Mouse (Mus musculus) mature B cell (primary cell): Measurements from ENCODE around the gene Zfp668.
"Not testable (repeated sequence)": the region's sequence is repeated elsewhere in the genome, so short reads cannot be mapped to it uniquely, and the experiment has no call there.

Source experiments
- in situ Hi-C: fragments of 300-500 bp; cut with MboI; formaldehyde crosslinking; loops from 2 replicates; pipeline ENCODE4 v1.14.3; 2019

The Zfp668 gene

DNA sequence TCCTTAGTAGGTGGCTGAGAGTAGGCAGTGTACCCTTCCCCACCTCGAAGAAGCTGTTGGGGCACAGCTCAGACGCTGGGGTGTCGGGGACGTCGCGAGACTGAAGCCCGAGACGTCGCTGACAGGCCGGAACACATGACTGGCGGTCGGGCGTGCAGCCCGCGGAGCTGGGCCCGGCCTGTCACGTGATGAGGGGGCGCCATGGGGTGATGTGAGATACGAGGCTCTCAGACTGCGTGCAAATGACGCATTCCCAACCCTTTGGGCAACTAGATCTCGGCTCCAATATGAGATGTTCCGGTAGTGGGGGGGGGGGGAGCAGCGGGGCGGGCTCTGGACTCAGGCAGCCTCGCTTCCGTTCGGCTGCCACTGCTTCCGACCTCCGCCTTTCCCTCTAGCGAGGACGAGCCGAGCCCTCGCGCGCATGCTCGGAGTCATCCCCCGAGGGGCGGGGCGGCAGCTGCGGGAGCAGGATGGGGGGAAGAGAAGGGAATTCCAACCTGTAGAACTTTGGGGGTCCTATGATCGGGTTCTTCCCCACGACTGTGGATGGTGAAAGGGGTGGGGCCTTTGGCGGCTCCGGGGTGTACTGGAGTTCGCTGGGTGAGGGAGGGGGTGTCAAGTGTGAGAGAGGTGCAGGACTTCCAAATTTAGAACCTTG is 35.2 kb downstream of the Zfp668 start:
- in situ Hi-C loops = no loop called here

DNA sequence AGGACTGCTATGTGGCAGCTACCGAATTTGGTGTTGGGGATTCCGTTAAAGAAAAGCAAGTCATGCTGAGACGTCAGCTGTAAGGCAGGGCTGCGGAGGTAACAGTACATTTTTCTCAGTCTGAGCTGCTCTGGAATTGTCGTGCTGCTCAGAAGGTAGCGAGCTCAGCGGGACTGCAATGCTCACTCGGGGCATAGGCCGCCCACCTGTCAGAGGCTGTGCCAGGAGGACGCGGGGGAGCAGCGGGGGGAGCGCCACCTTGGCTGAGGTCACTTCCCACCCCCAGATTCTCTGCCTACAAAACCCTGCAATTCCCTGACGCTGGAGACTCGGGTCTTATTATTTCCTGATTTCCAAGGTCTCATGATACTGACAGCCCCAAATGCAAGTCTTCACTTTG is 35.7 kb downstream of the Zfp668 start:
- in situ Hi-C loops = no loop called here

GRCm38 (mm10) chr7:127840031-127840430 is 36.6 kb downstream of the Zfp668 start:
- in situ Hi-C loops = not testable (repeated sequence)

DNA sequence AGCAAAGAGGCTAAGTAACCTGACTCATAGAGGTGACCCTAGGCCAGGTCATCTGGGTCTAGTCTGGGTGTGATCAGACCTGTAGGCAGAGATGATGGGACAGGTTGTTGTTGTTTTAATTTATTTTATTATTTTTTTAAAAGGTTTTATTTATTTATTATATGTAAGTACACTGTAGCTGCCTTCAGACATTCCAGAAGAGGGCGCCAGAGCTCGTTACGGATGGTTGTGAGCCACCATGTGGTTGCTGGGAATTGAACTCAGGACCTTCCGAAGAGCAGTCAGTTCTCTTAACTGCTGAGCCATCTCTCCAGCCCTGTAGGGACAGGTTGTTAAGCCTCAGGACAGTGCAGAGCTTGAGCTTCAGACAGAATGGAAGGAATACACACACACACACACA is 38.8 kb downstream of the Zfp668 start:
- in situ Hi-C loops = not testable (repeated sequence)

DNA sequence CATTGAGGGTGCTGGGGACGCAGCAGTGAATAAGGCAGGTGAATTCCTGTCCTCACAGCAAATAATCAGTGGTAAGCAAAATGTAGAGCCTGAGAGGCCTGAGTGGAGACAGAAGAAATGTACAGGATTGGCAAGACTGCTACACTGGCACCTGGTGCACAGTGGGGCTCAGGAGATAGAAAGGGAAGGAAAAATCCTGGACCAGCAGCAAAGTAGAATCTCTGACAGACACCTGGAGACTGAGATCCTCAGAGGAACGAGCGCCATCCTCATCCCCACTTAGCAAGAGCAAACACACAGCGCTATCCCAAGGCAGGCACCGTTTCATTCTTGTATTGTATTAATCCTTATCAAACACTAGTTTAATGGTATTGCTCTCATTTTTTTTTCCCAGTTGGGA is 39.2 kb downstream of the Zfp668 start:
- in situ Hi-C loops = no loop called here

DNA sequence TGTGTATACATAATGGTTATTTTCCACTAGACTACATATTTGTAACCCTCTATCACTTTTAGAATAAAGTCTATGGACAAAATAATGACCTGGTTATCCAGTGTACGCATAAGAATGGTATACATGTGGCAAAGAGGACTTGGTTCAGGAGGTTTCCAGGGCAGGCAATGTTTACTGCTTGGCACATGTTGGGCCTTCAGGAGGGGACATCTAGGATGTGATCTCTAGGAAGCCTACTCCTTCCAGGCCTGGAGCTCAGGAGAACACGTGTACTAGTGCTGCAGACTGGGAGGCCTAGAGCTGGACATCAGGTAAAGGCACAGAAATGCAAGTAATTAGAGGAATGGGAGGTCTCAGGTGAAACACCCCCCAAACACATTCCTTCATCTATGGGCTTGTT is 41.1 kb downstream of the Zfp668 start:
- in situ Hi-C loops = no loop called here

DNA sequence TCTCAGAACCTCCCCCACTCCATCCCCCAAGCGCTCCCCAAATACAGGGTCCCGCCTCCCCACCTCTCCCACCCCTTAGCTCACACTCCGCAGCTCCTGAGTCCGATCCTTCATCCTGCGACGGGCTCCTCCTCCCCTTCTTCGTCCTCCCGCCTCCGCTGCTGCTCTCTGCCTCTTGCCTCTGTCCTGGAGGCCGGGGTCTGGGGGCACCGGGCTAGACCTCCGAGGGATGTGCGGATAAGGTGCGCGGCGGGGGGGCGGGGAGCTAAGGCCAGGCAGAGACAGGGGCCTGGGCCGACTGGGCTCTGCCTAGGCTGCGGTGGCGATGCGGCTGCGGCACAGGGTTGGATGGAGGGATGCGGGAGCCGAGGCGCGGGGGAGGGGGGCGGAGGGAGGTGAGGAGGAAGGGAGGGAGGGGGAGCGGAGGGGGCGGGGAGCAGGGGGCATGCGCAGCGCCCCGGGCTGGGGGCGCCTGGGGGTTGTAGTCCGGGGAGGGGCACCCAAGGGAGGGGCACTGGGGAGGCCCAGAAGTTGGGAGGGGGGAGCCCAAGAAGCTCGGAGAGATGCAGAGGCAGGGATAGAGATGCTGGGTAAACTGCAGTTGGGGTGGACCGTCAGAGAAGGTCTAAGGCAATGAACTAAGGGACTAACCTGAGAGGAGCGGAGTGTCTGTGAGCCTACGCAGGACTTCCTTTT is 52.3 kb downstream of the Zfp668 start, which contains the start of the genes Stx4a and Stx1b:
TSS of gene Stx4a (plus strand) at position 119 of the 696 bp plus-strand sequence.
TSS of gene Stx1b (minus strand) at position 374 of the 696 bp plus-strand sequence.
- in situ Hi-C loops = no loop called here

- in situ Hi-C loops = no loop called here
Observed at GRCm38 (mm10) chr7:127823236-127824171, 53.1 kb downstream of the Zfp668 start.

- in situ Hi-C loops = no loop called here
Observed at GRCm38 (mm10) chr7:127822494-127822893, 54.1 kb downstream of the Zfp668 start.

DNA sequence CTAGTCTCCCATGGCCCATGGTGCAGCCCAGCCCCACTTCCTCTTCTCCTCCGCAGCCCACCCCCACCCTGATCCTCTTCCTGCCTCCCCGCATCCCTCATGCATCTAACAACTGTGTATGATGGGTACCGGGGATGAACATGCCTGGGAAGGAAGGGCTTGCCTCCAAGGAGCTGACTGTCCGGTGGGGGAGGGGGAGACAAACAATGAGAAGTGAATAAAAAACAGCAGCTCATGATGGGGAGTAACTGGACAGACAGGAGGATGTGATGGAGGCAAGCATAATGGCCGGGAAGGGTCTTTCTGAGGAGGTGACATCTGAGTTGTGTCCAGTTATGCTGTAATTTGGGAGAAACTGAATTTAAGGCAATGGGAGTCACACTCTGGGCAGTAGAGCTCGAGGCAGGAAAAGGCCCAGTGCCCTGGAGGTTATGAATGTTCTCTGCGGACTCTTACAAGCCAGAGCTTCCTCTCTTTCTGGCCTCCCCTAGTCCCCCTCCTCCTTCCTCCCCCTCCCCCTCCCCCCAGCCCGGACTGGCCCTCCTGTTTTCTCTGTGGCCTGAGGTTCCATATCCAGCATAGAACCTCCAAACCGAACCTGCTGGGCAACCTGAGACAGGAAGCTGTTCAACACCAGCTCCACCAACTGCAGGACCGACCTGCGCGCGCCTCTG is 55.7 kb downstream of the Zfp668 start:
- in situ Hi-C loops = no loop called here

GRCm38 (mm10) chr7:127817776-127818175 is 58.9 kb downstream of the Zfp668 start:
- in situ Hi-C loops = no loop called here

- in situ Hi-C loops = no loop called here
Observed at GRCm38 (mm10) chr7:127817053-127817452, 59.6 kb downstream of the Zfp668 start.

GRCm38 (mm10) chr7:127815954-127816821 is 60.4 kb downstream of the Zfp668 start:
- in situ Hi-C loops = no loop called here

GRCm38 (mm10) chr7:127815116-127815665 is 61.4 kb downstream of the Zfp668 start:
- in situ Hi-C loops = no loop called here

GRCm38 (mm10) chr7:127814241-127814921 is 62.2 kb downstream of the Zfp668 start:
- in situ Hi-C loops = no loop called here

DNA sequence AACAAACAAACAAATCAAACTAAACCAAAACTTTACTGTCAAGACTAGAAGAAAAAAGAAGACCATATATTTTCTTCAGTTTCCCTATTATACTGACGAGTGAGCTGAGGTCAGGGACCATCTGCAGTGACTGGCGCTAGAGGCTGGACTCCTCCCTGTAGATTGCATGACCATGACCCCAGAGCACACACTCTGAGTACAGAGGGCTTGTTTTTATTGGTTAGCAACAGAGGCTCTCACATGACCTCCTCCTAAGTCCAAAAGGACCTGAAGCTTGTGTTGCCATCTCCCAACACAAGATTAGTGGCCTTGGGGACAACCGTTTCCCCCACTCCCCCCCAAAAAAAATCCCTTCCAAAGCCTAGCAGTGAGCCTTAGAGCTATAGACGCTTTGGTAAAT is 62.8 kb downstream of the Zfp668 start:
- in situ Hi-C loops = no loop called here
